Mouse (Mus musculus) liver, embryonic 14.5 days (tissue): ENCODE data around the gene Slc35b1. TPM values are rescaled to one million over a fixed set of nuclear protein-coding genes. Genes with fewer than 3 reads are reported as not detected.

Source experiments
- ATAC-seq: fragments of 200-750 bp; cut with Nextera tagmentation; 2 replicates; pipeline ENCODE4 v1.8.0; 2017; ENCODE audit warnings: moderate number of reproducible peaks, mild to moderate bottlenecking, moderate library complexity; ENCODE audit not compliant: insufficient read depth
- DNase-seq, 3 experiments: peaks; one replicate each; pipeline ENCODE4 v3.0.0-alpha.2; 2012 to 2013; ENCODE audit warnings: low read depth in 3 of 3, low spot score in 3 of 3
- H3K27ac ChIP-seq: fragments of 300-500 bp; sonication (generic); 2 replicates; pipeline ENCODE4 v1.5.1; 2014; ENCODE audit warnings: moderate library complexity, mild to moderate bottlenecking, control low read depth, inconsistent platforms
- H3K27me3 ChIP-seq: fragments of 300-500 bp; sonication (generic); 2 replicates; pipeline ENCODE4 v1.6.1; 2014; ENCODE audit warnings: mild to moderate bottlenecking, low read length, moderate library complexity; ENCODE audit not compliant: control insufficient read depth, insufficient read depth
- H3K36me3 ChIP-seq: fragments of 300-500 bp; sonication (generic); replicated peaks from 2 replicates; pipeline ENCODE4 v1.6.1; 2014; ENCODE audit warnings: low read depth; ENCODE audit not compliant: control insufficient read depth, insufficient read depth
- H3K4me1 ChIP-seq, 2 experiments: fragments of 200-500 bp in 1 of 2; fragments of 300-500 bp in 1 of 2; sonication (generic) in 1 of 2; replicated peaks; 2 replicates each; pipeline ENCODE4 v1.6.1; 2012 to 2014; ENCODE audit warnings: antibody characterized with exemption in 1 of 2, inconsistent platforms in 1 of 2, low read length in 1 of 2; ENCODE audit not compliant: control insufficient read depth in 2 of 2, insufficient read depth in 2 of 2
- H3K4me2 ChIP-seq: fragments of 300-500 bp; sonication (generic); 2 replicates; pipeline ENCODE4 v1.6.1; 2014; ENCODE audit warnings: low read depth, mild to moderate bottlenecking, control low read depth, moderate library complexity
- H3K4me3 ChIP-seq, 2 experiments: fragments of 200-500 bp in 1 of 2; fragments of 300-500 bp in 1 of 2; sonication (generic) in 1 of 2; 2 replicates each; pipeline ENCODE4 v1.5.1; 2012 to 2014; ENCODE audit warnings: low read depth in 2 of 2, low read length in 2 of 2, mild to moderate bottlenecking in 2 of 2, control low read depth in 1 of 2, inconsistent platforms in 1 of 2, moderate library complexity in 1 of 2; ENCODE audit not compliant: insufficient read depth in 1 of 2
- H3K9ac ChIP-seq: fragments of 300-500 bp; sonication (generic); replicated peaks from 2 replicates; pipeline ENCODE4 v1.6.1; 2014; ENCODE audit warnings: mild to moderate bottlenecking, control low read depth, moderate library complexity
- H3K9me3 ChIP-seq: fragments of 300-500 bp; sonication (generic); 2 replicates; pipeline ENCODE4 v1.6.1; 2016; ENCODE audit warnings: low read length, mixed read lengths; ENCODE audit not compliant: control insufficient read depth
- CTCF ChIP-seq: IDR thresholded peaks from 2 replicates; pipeline ENCODE4 v1.5.1; 2016; ENCODE audit warnings: antibody characterized with exemption, low read depth, control low read depth
- EP300 ChIP-seq: IDR thresholded peaks from 2 replicates; pipeline ENCODE4 v1.6.1; 2016; ENCODE audit warnings: antibody characterized with exemption, low read depth
- WGBS: fragments of 180-500 bp; shearing (Covaris S2); extraction: QIAGEN DNeasy Blood & Tissue Kit; methylation state at CpG from one replicate; pipeline ENCODE4 v1.1.7; 2014; ENCODE audit not compliant: insufficient replicate concordance; 5-methylcytosine and 5-hydroxymethylcytosine counted together
- polyA plus RNA-seq, 2 experiments: library from polyadenylated mRNA; depleted of rRNA in 1 of 2; stranded (reverse) in 1 of 2; unstranded in 1 of 2; fragments of >200 nt; fragmentation: Nextera tagmentation in 1 of 2; extraction: Ambion mirVana in 1 of 2; gene quantifications; 2 replicates each; pipeline versions ENCODE4 v1.2.1 to v1.2.3; 2012 to 2014

The Slc35b1 gene
- polyA plus RNA-seq, 2 experiments, result 24.6 to 44.9 TPM

DNA sequence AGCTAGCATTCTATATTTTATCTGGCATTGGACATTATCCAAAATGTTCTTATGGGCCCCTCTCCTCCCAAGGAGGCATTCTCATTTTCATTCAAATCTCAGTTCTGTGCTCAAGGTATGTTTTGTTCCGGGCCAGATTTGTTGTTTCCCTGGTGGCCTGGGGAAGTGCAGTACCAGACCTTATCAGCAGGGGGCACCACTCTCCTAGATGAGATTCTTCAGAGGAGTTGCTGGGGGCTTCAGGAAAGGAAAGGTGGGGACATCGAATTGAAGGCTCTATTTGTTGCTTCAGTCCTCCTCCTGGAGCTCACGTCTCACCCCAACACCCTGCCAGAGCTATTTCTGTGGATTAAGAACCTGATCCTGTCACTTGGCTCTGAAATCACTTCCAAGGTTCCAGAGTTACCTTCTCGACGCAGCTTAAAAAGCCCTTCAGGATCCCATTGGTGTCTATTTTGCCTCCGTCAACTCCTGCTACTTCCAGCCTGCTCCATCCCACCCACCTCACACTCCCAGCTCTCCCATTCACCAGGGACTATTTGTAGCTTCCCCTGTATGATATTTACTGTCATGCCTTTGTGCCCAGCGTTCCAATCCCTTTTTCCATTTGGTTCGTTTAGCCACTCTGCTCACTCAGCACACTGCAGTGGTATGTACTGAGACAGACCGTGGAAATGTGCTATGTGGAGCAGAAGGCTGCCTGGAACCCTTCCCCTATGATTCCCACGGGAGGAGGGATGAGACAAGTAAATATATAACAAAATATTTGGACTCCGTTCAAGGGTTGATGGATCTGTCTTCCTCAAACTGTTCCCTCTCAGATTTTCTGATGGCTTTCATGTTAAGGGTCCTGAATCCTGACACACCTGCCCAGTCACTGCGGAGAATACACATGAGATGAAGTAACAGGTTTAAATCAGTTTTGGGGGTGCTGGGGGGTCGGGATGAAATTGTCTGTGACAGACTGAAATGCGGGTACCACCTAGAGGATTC, 13.6 kb downstream of the Slc35b1 start:
- Histone ChIP-seq H3K4me1 (no peaks in the 10 kb centered on the region), H3K36me3 (no peaks in the 10 kb centered on the region), H3K4me3 (no peak overlapping the region), H3K9ac (no peak overlapping the region), H3K9me3 (no peaks in the 10 kb centered on the region), H3K27me3 (no peaks in the 10 kb centered on the region; the same call in none of the 2 replicates), H3K4me2 (no peak overlapping the region), H3K27ac (no peak overlapping the region)
- DNase-seq (peak in 1 of 3 experiments; percentile 19), ATAC-seq (no peak)
- WGBS, result 49% methylated on average over 14 of the region's 14 CpGs
- TF ChIP-seq EP300 (no peak), CTCF (peak; percentile 91)

DNA sequence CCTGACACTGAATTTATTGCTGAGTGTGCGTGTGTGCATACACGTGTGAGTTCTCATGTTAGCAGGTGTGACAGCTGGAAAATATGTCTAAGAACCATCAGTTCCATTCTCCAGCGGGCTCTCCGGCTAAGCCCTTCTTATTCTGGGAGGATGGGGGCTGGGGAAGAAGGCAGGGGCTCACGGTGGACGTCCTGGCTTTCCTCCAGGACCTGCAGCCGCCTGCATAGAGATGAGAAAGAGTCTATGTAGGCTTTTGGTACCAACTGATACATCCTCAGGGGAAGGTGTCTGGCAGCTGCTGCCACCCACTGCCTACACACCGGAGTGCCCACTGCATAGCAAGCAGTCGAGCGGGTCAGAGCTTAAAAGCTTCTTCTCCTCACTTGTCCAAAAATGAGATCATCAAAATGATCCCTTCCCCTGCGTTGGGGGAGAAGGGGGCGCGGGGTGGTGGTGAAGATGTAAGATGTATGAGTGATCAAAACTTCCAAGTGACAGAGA, 15.1 kb downstream of the Slc35b1 start:
- no peak overlapping the region for H3K27ac ChIP-seq
- no peak overlapping the region for H3K9ac ChIP-seq
- no peaks in the 10 kb centered on the region; the same call in none of the 2 replicates for H3K27me3 ChIP-seq
- 66% methylated on average over 13 of the region's 13 CpGs for WGBS
- DNase-seq (no peak), ATAC-seq (no peak)
- H3K4me1 ChIP-seq, result no peaks in the 10 kb centered on the region
- no peak overlapping the region for H3K4me3 ChIP-seq
- no peaks in the 10 kb centered on the region for H3K9me3 ChIP-seq
- H3K4me2 ChIP-seq, result no peak overlapping the region
- H3K36me3 ChIP-seq, result no peaks in the 10 kb centered on the region
- no peak for TF ChIP-seq CTCF
- no peak for TF ChIP-seq EP300

GRCm38 (mm10) chr11:95401568-95401967, 17.1 kb downstream of the Slc35b1 start:
- Histone ChIP-seq H3K4me3 (no peak overlapping the region), H3K27me3 (no peaks in the 10 kb centered on the region; the same call in none of the 2 replicates), H3K9me3 (no peaks in the 10 kb centered on the region), H3K36me3 (no peaks in the 10 kb centered on the region), H3K27ac (no peak overlapping the region), H3K9ac (no peak overlapping the region), H3K4me1 (no peaks in the 10 kb centered on the region), H3K4me2 (no peak overlapping the region)
- WGBS, result 60% methylated on average over 5 of the region's 5 CpGs
- ATAC-seq (no peak), DNase-seq (no peak)
- TF ChIP-seq CTCF, result no peak

DNA sequence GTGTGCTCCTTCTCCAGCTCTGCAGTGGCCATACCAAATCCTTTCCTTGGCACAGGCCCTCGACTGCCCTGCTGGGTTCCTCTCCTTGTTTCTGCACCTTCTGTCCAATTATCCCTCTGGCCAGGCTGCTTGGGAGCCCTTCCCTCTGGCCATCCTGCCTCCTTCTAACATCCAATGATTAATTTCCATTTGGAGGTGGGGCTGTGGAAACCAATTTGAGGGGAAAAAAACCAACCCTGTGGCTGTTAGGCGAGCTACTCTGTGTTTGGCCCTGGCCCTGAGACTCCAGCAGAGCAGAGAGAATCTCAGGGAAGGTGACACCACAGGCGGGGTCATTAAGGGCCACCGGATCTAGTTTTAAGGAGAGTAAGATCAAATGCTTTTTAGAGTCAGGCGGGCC, 17.7 kb downstream of the Slc35b1 start:
- H3K27ac ChIP-seq, result no peak overlapping the region
- DNase-seq (no peak), ATAC-seq (no peak)
- no peak overlapping the region for H3K9ac ChIP-seq
- H3K9me3 ChIP-seq, result no peaks in the 10 kb centered on the region
- 35% methylated on average over 5 of the region's 5 CpGs for WGBS
- H3K4me3 ChIP-seq, result no peak overlapping the region
- no peaks in the 10 kb centered on the region; the same call in none of the 2 replicates for H3K27me3 ChIP-seq
- no peak overlapping the region for H3K4me2 ChIP-seq
- H3K4me1 ChIP-seq, result no peaks in the 10 kb centered on the region
- H3K36me3 ChIP-seq, result no peaks in the 10 kb centered on the region
- TF ChIP-seq CTCF (no peak), EP300 (no peak)

DNA sequence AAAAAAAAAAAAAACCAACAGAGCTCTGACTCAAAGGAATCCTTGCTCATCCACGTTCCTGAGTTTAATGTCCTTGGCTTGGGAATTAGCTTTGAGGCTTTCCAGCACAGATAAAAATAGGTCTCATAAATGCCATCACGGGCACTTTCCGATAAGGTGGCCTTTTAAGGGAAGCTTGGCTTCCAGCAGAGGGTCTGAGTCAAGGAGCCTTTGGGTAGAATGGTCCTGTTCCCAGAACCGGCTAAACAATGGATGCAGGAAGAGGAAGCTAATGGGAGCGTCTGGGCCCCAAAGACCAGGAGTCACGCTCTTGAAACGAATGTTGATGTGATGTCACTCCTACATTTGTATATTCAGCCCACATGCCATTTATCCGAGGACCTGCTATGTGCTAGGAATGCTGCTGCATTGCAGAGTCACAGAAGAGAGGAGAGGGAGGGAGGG, 18.2 kb downstream of the Slc35b1 start:
- ATAC-seq (no peak), DNase-seq (no peak)
- H3K4me1 ChIP-seq, result no peaks in the 10 kb centered on the region
- H3K36me3 ChIP-seq, result no peaks in the 10 kb centered on the region
- no peak overlapping the region for H3K4me3 ChIP-seq
- no peak for TF ChIP-seq EP300
- TF ChIP-seq CTCF, result no peak
- no peak overlapping the region for H3K27ac ChIP-seq
- no peaks in the 10 kb centered on the region; the same call in none of the 2 replicates for H3K27me3 ChIP-seq
- no peak overlapping the region for H3K4me2 ChIP-seq
- H3K9me3 ChIP-seq, result no peaks in the 10 kb centered on the region
- 27% methylated on average over 8 of the region's 8 CpGs for whole genome bisulfite sequencing
- H3K9ac ChIP-seq, result no peak overlapping the region
